Mouse (Mus musculus): ENCODE results near the gene Gm49711. TPM values are rescaled to one million over a fixed set of nuclear protein-coding genes. Genes with fewer than 3 reads are reported as not detected.
A peak's percentile ranks its signal among the peaks of the same experiment; 100 is the strongest.
"Not testable (repeated sequence)": the region's sequence is repeated elsewhere in the genome, so short reads cannot be mapped to it uniquely, and the experiment has no call there.

The Gm49711 gene
- total RNA-seq, 2 experiments from 2014 or later = not detected

DNA sequence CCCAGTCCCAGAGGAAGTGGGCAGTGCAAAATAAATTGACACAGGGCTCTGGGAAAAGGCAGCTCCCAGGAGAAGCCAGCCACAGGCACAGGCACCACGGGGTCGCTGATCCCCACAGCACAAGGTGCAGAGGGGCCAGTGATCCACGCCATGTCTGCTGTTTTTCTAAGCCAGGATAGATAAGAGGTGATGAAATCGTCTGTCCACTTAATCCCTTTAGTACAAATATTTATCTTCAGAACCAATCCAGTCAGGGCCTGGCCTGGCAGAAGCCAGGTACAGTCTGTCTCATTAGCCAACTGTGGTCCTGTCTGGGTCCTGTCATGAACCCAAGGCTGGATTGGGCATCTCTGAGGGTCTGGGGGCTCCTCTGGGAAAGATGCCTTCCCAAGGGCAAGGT is 125.4 kb downstream of the Gm49711 start:
- DNase-seq = no peak

DNA sequence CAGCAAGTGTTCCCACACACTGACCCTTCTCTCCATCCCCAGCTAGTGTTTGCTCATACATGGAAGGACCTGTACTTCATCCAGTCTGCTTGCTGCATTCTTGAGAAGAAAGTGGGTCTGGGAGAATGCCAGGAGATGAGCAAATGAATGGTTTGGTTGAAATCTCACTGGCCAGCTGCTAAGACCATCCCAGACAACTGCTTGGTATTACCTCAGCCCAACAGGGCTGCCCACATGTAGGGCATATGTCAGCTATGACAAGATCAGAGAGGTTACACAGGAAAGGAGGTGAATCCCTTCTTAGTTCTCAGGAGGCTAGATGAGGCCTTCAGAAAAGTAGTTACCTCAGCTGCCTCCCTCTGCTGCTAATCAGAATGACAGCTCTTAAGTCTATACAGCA is 132.5 kb downstream of the Gm49711 start:
- no peak for DNase-seq

DNA sequence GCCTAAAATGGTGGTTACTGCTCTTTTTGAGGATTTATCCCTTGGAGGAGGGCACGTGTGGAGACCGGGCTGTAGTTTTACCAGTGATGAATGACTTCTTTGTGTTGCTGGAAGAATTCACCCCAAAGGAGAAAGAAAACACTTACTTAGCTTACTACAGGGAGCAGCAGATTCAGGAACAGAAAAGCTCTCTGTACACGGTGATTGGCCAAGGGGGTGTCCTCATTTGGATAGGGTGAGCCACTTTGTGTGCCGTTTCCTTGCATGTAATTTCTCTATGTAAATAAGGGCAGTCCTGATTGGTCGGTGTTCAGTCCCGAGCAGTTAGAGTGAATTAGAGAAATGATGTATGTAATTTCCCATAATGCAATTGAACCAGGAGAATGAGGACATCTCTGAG is 137.0 kb downstream of the Gm49711 start:
- DNase-seq = no peak

DNA sequence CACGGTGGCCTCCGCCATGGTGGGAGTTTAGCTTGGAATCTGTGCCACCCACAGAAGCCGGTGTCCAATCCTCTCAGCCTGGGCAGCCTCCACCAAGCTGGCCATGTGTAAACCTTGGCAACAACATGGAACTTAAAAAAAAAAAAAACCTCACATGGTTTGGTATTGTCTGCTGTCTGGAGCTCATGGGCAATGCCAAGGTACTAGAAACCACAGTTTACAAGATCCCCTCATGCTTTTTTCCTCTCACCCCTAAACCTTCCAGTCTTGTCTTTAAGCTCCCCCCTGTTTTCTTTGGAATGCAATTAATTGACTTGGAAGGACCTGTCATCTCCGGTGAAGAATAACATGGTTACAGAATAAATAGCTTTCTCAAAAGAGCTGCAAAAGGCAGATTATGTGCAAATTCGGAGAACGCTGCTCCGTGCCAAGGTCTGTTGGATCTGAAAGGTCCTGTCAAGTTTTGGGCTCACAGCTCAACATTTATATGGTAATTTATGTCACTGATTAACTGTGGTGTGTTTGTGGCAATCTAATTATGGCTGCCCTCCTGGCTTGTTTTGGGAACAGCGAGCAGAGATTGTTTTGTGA is 138.7 kb downstream of the Gm49711 start:
- no peak for DNase-seq

DNA sequence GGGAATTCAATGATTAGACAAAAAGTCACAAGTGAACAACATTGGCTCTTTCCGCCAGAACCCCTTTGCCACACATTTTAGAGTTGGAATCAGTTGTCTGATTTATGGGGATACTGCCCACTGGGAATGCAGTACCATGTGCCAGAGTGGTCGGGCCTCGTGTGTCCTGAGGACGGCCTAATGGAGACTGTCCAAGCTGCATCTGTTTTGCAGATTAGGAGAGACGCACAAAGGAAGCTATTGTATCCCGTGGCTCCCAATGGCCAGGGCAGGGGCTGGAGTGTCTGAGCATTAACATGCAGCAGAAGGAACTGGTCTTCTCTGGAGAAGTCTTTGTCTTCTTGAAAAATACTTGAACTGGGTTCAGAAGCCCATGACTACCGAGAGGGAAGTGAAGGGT is 142.5 kb downstream of the Gm49711 start:
- DNase-seq = peak in 1 of 2 experiments; percentile 16

DNA sequence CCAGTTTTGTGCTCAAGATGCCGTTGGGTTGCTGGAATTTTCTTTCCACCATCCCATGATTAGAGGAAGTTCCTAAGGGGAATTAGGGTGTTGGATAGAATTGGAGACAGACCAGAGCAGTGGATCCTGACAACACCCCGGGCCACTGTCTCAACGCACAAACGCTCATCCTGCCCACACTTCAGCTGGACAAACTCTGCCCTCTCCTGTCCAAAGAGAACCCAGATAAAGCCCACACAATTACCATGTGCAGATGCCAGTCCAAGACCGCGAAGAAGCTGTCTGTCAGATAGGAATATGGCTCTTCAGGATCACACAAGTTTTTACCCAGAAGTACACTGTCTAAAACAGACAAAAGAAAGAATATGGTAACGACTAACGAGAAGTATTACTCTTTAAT is 145.5 kb downstream of the Gm49711 start:
- DNase-seq = no peak

DNA sequence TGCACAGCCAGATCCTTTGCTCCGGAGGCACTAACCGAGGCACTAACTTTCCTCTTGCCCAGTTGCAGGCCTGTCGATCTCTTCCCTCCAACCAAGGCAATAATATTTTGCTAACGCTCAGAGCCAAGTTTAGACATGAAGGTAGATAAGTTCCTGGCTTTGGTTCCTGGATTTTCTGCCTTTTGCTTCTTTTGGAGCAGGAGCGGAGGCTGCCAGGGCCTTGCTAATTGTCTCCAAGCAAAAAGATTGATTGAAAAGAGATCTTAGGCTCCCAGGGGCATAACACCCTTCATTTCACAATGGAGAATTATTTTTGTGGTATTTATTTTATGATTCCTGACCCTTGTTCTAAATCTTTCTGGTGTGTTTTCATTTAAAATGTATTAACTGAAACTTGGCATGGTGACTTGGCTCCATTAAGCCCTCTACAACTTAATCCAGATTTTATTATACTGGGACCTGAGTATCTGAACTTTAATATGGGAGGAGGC is 151.2 kb downstream of the Gm49711 start:
- no peak for DNase-seq

DNA sequence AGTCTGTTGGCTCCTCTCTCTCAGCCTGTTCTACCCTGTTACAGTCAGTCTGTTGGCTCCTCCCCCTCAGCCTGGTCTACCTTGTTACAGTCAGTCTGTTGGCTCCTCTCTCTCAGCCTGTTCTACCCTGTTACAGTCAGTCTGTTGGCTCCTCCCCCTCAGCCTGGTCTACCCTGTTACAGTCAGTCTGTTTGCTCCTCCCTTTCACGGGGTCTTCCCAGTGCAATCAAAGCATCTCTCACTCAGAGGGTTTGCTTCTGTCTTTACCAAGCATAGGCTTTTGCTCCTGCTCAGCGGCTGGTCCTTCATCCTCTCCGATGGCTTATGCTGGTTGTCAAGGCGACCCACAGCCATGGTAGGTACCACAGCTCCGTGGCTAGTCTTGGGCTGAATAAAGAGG is 152.2 kb downstream of the Gm49711 start:
- DNase-seq = not testable (repeated sequence)

DNA sequence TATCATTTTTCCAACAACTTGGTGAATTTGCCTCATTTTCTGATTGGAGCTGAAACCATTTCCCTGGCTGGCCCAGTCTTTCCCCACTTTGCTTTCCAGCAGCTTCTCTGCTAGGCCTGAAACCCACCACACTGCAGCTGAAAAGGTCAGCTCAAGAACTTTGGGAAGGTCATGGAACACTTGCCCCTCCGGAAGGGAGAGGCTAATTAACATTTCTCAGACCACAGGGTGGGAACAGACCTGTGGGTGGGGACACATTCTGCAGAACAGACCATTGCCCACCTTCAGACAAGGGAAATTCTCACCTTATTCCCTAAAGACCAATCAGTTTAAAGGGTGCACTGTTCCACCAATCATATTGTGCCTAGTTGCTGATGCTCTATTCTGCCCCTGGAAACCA is 155.8 kb downstream of the Gm49711 start:
- DNase-seq = not testable (repeated sequence)

DNA sequence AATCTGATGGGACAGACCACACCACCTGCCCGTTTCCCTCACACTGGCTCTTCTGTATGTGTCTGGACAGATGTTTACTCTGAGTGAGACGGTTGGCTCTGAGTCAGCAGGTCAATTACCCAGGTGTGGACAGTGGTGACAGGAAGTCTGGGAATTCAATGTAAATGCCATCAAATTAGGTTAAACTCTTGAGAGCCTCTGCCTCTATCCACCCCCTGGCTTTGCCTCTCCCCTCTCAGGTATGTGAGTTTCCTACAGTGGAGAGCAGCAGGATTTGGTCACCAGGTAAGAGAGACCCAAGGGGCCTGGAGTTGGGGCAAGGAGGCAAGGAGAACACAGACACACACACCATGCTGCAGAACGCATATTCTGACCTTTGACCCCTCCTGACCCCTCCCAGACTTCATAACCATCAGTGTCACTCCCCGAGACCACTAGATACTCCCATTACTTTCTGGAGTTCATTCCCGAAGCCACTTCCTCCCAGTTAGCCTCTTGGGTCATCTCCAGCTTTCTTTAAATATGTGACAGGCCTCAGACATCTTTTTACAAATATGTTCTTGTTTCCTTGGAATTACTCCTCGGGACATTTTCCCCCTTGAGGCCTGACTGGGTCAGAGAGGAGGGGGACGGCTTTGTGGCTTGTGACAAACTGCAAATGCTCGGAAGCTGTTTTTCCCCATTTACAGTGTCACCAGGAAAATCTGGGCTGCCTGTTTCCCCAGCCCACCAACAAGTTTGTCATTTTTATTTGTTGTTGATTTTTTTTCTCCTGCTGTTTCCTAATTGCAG is 157.7 kb downstream of the Gm49711 start:
- DNase-seq = peak; percentile 27 to 51

DNA sequence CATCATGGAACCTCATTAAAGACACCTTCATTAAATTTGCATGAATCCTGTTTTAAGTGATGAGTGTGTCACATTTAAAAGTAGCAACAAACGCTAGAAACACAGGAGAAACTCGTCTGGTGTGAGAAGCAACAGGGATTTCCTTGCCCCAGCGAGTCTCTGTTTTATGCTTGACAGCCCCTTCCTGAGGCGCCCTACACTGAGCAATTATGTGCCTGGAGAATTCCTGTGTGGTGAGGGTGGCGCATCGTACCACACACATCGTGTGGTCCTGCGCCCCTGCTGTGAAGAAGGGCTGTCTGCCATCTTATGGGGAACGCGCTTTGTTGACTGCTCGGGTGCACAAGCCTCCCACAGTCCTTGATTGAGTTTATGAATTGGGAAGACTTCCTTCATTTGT is 162.6 kb downstream of the Gm49711 start:
- DNase-seq = no peak

DNA sequence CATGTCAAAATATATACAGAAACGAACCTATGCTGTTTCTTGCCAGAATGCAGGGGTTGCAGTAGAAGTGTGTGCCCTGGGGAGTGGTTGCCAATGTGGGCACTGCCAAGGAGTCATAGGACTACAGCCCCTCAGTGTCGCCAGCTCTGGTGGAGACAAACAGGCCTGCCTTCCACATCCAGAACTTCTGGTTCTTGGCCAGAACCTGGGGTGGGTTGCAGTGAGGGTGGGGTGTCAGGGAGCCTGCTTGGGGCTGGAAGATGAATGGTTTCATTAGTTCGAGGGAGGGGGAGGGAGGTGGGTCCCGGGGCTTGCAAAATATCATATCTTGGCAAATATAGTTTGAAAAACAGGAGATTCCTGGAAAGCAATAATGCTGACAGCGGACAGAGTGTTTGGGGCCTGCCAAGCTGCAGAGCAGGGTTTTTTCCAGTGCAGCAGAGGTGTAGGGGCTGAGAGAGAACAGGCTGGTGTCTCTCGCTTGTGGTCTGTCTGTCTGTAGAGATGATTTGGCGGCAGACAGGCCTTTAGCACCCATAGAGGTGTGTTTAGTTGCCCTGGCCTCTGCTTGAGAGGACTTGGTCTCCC is 170.3 kb downstream of the Gm49711 start:
- DNase-seq = no peak

DNA sequence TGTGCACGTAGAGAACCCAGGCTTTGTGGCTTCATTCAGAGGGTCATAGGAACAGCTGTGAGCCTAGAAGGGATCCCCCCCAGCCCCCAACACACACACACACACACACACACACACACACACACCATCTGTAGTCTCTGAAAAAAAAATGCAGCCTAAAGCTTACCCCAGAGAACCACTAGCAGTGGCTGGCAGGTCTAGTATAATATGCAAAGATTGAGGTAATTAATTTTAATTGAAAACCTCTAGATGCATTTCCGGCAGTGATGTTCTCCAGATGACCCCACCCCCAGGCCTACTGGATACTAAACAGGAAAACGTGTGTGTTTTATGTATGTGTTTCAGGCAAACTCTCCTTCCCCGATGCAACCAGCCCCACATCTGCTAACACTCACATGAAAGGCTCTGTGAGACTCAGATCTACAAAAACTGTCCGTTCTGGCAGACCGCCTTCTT is 172.4 kb downstream of the Gm49711 start:
- DNase-seq = no peak

DNA sequence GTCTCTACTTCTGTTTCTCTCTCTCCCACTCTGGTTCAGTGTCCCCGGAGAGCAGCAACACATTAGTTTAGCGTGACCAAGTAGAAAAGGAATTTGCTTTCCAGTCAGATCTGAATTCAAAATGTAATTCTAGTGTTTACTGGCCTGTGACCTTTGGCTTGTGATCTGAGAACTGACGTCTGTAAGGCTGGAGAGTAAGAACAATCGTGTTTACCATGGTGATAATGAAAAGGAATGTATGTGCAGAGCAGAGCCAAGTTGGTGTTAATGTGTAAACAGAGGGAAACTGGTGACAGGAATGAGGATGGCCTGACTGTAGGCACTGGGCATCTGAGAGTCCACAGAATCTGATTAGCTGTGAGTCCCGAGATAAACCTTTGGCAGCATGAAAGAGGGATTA is 176.4 kb downstream of the Gm49711 start:
- no peak for DNase-seq

DNA sequence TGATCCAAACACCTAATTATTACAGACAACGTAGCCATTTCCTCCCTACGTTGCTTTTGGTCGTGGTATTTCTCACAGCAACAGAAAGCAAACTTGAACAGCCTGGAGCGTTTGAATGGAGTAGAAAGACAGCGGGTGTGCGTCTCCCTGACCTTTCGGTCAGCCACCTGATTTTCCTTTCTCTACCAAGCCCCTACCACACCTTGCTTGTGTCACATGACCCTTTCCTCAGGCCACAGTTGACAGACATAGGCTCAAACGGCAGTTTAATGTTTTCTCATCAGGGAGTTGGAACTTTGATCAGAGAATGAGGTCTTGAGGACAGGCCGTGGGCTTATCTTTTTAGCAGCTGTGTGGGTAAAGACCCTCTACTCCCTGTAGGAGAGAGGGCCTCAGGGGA is 177.1 kb downstream of the Gm49711 start:
- DNase-seq = no peak

Other genes starting within 250 kb of the Gm49711 start
- 10 to 100 TPM; 62.0 to 64.5 TPM for gene Mrps6, start within 50 bp of the Gm49711 start, total RNA-seq (2021)
- gene Slc5a3, start within 50 bp of the Gm49711 start, total RNA-seq (2021) = 10 to 100 TPM; 10.2 to 12.7 TPM
- not detected for gene Kcne2, start 234.1 kb downstream of the Gm49711 start, total RNA-seq (2021)
- gene Smim11, start 243.0 kb downstream of the Gm49711 start, total RNA-seq (2021) = 10 to 100 TPM; 80.8 to 88.3 TPM

Measured in heart, adult 18-20 months (tissue).